Mouse (Mus musculus) olfactory bulb, adult 2 months (tissue): ENCODE data around the gene Ppp1r1b. TPM values are rescaled to one million over a fixed set of nuclear protein-coding genes. Genes with fewer than 3 reads are reported as not detected.
"Not testable (repeated sequence)": the region's sequence is repeated elsewhere in the genome, so short reads cannot be mapped to it uniquely, and the experiment has no call there.

Experiments used
- H3K27ac ChIP-seq: fragments of 200-500 bp; 2 replicates; pipeline ENCODE4 v1.5.1; 2012; ENCODE audit warnings: low read depth, low read length; ENCODE audit not compliant: insufficient read depth
- H3K4me1 ChIP-seq: fragments of 200-500 bp; 2 replicates; pipeline ENCODE4 v1.6.1; 2012; ENCODE audit warnings: low read length; ENCODE audit not compliant: control insufficient read depth, insufficient read depth
- H3K4me3 ChIP-seq: fragments of 200-500 bp; 2 replicates; pipeline ENCODE4 v1.5.1; 2012; ENCODE audit warnings: mild to moderate bottlenecking, low read depth, low read length, moderate library complexity; ENCODE audit not compliant: insufficient read depth
- CTCF ChIP-seq: fragments of 200-500 bp; IDR thresholded peaks from 2 replicates; pipeline ENCODE4 v1.5.1; 2012; ENCODE audit warnings: low read depth, mild to moderate bottlenecking, low read length, moderate library complexity; ENCODE audit not compliant: insufficient read depth
- POLR2A ChIP-seq: fragments of 200-500 bp; IDR thresholded peaks from 2 replicates; pipeline ENCODE4 v1.6.1; 2012; ENCODE audit warnings: mild to moderate bottlenecking, low read depth, low read length, moderate library complexity; ENCODE audit not compliant: insufficient read depth
- WGBS: fragments of 180-500 bp; shearing (Covaris S2); methylation state at CpG from one replicate; pipeline ENCODE4 v1.1.7; 2018; 5-methylcytosine and 5-hydroxymethylcytosine counted together
- polyA plus RNA-seq: library from polyadenylated mRNA; stranded (reverse); fragments of >200 nt; gene quantifications from 2 replicates; pipeline ENCODE4 v1.2.4, GENCODE M21; 2012; ENCODE audit warnings: low replicate concordance; ENCODE audit not compliant: missing spikeins, insufficient read depth, insufficient read length

Ppp1r1b gene
- polyA plus RNA-seq, 1 experiment: not detected

DNA sequence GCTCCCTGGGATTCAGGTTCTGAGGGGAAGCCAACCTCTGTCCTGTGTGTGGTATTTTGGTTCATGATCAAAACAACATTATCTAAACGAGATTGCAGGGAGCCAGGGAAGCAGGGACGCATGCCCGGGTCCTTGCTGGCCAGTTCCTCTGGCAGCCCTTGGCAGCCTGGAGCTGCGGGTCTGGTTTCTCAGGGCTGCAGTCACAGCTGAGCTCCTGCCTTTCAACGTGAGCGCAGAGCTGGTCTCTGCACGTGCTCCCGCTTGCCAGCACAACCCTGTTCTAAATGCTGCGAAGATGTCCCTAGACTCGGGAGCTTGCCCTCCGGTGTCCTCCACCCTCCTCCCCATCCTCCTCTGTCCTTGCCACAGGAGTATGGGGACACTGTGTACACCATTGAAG lies 29.6 kb downstream of the Ppp1r1b start:
- H3K27ac ChIP-seq: no peak overlapping the region
- H3K4me1 ChIP-seq: no peaks in the 10 kb centered on the region
- 80% methylated on average over 11 of the region's 11 CpGs for WGBS
- no peak overlapping the region for H3K4me3 ChIP-seq
- TF ChIP-seq POLR2A (no peak), CTCF (no peak)

DNA sequence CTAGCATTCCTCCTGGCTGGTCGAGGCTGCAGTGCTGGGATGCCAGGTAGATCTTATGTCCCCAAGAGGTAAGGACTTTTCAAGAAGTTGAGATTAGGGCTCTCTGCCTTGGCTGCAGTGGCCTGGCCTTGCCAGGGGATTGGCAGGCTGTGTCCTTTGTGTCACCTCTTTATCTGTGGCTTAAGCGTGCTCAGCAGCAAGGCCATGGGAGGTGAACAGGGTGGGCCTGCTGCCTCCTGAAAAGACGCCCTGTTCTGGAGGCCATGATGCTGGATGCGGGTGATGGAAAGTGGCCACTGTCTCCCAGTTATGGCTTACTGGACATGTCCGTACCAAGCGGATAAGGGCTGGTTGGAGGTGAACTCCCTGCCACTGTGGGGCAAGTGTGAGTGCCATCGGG lies 31.2 kb downstream of the Ppp1r1b start:
- WGBS: 90% methylated on average over 7 of the region's 7 CpGs
- Histone ChIP-seq H3K4me1 (peaks cover 11% of the 10 kb centered on the region), H3K27ac (no peak overlapping the region), H3K4me3 (no peak overlapping the region)
- TF ChIP-seq CTCF (no peak), POLR2A (no peak)

DNA sequence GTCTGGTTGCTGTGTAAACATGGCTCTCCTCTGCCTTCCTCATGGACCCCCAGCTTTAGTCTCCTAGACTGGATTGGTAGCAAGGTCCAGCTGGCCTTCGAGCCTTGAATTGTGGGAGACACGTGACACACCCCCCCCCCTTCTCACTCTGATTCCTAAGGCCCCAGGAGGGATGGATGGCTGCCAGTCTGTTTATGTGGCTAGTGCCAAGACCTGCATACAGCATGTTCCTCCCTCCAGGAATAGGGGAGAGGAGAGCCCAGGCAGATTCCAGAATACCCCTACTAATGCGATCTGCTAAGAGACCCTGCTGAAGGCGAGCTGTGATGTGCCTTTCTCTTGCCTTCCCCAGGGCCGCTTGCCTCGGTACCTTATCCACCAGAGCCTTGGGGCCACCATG lies 31.9 kb downstream of the Ppp1r1b start:
- Histone ChIP-seq H3K4me1 (peaks cover 11% of the 10 kb centered on the region), H3K27ac (no peak overlapping the region), H3K4me3 (no peak overlapping the region)
- 57% methylated on average over 6 of the region's 6 CpGs for WGBS
- TF ChIP-seq CTCF: no peak

DNA sequence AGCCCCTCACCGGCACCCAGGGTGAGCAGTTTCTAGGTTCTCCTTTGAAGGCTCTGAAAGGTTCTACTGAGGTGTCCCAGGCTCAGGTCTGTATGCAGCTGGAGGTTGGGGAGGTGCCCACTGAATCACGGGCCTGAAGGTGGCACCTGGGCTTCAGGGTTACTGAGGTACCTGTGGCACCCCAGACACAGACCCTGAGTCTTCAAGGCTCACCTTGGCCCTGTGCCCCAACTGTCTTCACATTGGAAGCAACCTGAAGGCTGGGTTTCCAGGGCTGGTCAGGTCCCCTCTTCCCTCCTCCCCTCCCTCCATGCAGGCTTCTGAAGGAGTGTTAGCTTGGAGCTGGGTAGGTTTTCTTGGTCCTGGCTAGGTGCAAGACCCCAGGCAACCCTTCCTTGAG lies 33.4 kb downstream of the Ppp1r1b start:
- TF ChIP-seq CTCF (no peak), POLR2A (no peak)

DNA sequence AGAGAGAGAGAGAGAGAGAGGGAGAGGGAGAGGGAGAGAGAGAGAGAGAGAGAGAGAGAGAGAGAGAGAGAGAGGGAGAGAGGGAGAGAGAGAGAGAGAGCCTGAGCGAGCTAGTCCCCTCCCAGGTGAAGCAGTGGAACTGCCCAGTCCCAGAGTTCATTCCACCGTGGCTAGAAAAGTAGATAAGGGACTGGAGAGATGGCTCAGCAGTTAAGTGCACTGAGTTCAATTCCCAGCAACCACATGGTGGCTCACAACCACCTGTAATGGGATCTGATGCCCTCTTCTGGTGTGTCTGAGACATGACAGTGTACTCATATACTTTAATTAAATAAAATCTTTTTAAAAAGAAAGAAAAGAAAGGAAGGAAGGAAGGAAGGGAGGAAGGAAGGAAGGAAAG lies 34.2 kb downstream of the Ppp1r1b start:
- H3K4me1 ChIP-seq: peaks cover 16% of the 10 kb centered on the region
- WGBS: 49% methylated on average over 2 of the region's 2 CpGs
- not testable (repeated sequence) for H3K27ac ChIP-seq

More for the DNA sequence above, 33.4 kb downstream of the Ppp1r1b start:
- WGBS: 98% methylated on average over 2 of the region's 2 CpGs
- Histone ChIP-seq H3K27ac (no peak overlapping the region), H3K4me1 (peaks cover 15% of the 10 kb centered on the region), H3K4me3 (no peak overlapping the region)

DNA sequence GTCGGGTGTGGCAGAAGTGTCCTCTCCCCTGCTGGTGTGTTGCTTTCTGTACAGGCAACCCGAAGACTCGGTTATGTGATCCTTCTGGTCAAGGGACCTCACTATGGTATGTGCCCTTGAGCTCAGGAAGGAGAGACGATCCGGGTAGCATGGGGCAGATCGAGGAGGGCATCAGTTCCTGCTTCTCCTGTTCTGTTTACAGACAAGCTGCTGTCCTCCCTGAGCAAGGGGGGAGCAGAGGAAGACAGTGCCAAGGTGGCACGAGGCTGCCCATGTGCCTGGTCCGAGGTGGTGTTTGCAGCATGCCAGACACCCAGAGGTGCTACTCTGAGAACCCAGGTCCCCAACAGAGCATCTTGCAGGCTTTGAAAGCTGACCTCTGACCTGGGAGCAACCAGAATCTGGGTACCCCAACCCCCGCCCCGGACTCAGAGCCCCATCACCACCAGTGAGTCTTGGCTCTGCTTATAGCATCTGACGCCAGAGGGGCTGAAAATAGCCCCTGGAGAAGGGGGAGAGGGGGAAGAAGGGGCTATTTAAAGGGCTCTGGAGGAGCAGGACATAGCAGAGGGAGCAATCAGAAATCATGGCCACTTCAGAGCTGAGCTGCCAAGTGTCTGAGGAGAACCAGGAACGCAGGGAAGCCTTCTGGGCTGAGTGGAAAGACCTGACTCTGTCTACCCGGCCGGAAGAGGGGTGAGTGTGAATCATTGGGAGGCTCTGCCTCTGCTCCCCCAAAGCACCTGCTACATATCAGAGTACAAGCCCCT lies 35.2 kb downstream of the Ppp1r1b start, which contains the start of gene Tcap:
TSS of gene Tcap (plus strand) at position 551 of the 770 bp plus-strand sequence.
- WGBS: 64% methylated on average over 14 of the region's 14 CpGs
- Histone ChIP-seq H3K4me1 (peaks cover 20% of the 10 kb centered on the region), H3K27ac (no peak within 1 kb of the TSS), H3K4me3 (no peak within 1 kb of the TSS)
- TF ChIP-seq POLR2A: no peak

More for the DNA sequence above, 34.2 kb downstream of the Ppp1r1b start:
- not testable (repeated sequence) for H3K4me3 ChIP-seq

DNA sequence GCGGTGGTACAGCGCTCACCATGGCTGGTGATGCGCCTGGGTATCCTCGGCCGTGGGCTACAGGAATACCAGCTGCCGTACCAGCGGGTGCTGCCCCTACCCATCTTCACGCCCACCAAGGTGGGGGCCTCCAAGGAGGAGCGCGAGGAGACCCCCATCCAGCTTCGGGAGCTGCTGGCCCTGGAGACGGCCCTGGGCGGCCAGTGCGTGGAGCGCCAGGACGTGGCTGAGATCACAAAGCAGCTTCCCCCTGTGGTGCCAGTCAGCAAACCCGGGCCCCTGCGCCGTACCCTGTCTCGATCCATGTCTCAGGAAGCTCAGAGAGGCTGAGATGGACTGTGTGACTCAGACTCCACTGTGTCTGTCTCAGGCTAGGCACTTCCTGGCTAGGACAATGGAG lies 36.0 kb downstream of the Ppp1r1b start:
- TF ChIP-seq POLR2A: no peak
- TF ChIP-seq CTCF: no peak
- H3K27ac ChIP-seq: no peak overlapping the region
- 82% methylated on average over 20 of the region's 20 CpGs for WGBS
- H3K4me3 ChIP-seq: no peak overlapping the region
- H3K4me1 ChIP-seq: peaks cover 27% of the 10 kb centered on the region

DNA sequence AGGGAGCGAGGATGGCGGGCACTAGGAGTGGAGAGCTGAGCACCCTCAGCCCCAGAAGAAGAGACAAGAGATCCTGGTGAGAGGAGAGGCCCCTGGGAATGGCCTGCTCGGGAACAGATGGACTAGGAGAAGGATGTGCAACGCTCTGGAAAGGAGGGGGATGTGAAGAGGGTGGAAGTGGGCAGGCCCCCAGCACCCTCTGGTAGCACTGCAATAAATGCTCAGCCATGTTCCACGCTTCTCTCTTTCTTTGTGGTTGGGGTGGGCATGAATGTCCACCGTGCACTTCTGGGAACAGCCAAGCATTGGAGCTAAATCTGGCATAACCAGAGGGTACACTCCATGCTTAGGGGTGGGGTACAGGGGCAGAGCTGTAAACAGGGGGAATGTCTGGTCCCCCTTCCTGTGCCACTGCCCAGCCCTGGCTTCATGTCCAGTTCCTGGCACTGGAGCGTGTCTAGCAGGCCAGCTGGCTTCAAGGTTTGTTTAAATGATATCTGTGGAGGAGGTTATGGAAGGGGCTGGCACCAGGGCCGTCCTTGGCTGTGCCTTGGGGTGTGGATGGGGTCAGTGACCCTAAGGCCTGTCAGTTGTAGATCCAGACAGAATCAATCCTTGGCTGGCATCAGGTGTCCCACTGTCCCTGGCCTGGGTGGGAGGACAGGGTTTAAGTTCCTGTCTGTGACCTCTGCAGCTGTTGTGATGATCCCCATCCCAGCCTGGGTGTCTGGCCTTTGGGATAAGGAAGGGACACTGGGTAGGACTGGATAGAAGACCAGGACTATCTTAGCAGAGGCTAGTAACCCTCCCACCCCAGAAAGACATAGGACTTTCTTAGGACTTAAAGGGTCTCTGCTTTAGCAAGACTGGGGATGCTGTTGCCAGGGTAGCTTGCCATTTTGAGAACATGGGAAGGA lies 36.8 kb downstream of the Ppp1r1b start:
- 69% methylated on average over 8 of the region's 8 CpGs for WGBS
- H3K27ac ChIP-seq: no peak overlapping the region
- no peak overlapping the region for H3K4me3 ChIP-seq
- TF ChIP-seq CTCF (no peak), POLR2A (no peak)
- H3K4me1 ChIP-seq: peaks cover 29% of the 10 kb centered on the region

DNA sequence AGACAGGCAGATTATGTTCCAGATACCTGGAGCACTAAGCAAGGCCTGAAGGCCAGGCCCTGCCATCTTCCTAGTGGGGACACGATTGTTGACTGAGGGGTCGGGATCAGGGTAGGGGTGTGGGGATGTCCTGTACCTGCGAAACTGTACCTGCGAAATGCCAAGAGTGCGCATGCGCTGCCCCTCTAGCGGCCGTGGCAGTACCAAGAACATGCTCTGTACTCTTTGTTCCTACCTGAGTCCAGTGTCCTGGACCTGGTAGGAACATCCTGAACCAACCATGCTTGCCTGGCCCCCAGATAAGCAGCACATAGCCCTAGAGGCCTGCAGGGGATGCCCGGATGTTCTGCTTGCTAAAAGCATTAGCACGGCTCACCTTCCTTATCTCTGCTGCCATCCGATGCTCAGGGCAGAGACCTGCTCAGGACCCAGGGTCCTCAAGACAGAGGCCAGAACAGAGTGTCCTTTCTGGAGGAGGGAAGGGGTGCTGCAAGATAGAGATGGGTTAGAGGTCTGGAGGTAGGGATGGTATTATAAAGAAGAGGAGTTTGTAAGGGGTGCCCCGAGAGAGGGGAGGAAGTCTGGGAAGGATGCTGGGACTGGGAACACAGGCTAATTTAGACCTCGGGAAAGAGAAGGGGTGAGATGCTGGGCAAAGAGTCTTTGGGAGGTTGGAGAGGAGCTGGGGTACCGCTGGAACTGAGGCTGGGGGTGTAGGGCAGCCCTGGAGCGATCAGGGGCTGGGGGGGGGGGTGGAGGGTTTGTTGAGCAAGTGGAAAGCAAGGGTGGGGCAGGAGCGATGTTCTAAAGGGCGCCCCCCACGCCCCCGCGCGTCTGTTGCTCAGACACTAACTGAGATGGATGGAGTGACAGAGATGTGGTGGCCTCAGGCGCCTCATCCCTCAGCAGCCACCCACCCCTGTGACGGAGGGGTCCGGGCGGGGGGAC lies 37.7 kb downstream of the Ppp1r1b start, which contains the start of gene Pnmt:
TSS of gene Pnmt (plus strand) at position 813 of the 948 bp plus-strand sequence.
- H3K4me3 ChIP-seq: no peak within 1 kb of the TSS
- H3K4me1 ChIP-seq: peaks cover 29% of the 10 kb centered on the region
- no peak within 1 kb of the TSS for H3K27ac ChIP-seq
- 66% methylated on average over 25 of the region's 25 CpGs for WGBS
- no peak for TF ChIP-seq CTCF
- no peak for TF ChIP-seq POLR2A
